Mouse (Mus musculus) layer of hippocampus, adult 18-20 months (tissue): ENCODE data around the gene Mrgpre. TPM values are rescaled to one million over a fixed set of nuclear protein-coding genes. Genes with fewer than 3 reads are reported as not detected.
A peak's percentile ranks its signal among the peaks of the same experiment; 100 is the strongest.

Experiments used
- DNase-seq, 2 experiments: peaks; one replicate each; pipeline ENCODE4 v3.0.0; 2022; ENCODE audit warnings: low spot score in 2 of 2
- long read RNA-seq: library from polyadenylated mRNA; stranded (forward); transcript quantifications from one replicate; pipeline ENCODE4 v2.0.0, GENCODE M21; 2021
- total RNA-seq, 2 experiments: library from RNA; stranded (reverse); gene quantifications; 2 replicates each; pipeline ENCODE4 v1.2.3; 2021

Gene Mrgpre
- 1 to 10 TPM; 5.4 to 6.9 TPM for total RNA-seq
- long read RNA-seq, transcript Mrgpre-201 (2 exons, 3,761 nt), result major isoform, 6 of 8 reads
- long read RNA-seq, partial matches to known transcripts, result 0 of 8 reads
- long read RNA-seq, other reads (novel, unspliced or antisense), result 2 of 8 reads

DNA sequence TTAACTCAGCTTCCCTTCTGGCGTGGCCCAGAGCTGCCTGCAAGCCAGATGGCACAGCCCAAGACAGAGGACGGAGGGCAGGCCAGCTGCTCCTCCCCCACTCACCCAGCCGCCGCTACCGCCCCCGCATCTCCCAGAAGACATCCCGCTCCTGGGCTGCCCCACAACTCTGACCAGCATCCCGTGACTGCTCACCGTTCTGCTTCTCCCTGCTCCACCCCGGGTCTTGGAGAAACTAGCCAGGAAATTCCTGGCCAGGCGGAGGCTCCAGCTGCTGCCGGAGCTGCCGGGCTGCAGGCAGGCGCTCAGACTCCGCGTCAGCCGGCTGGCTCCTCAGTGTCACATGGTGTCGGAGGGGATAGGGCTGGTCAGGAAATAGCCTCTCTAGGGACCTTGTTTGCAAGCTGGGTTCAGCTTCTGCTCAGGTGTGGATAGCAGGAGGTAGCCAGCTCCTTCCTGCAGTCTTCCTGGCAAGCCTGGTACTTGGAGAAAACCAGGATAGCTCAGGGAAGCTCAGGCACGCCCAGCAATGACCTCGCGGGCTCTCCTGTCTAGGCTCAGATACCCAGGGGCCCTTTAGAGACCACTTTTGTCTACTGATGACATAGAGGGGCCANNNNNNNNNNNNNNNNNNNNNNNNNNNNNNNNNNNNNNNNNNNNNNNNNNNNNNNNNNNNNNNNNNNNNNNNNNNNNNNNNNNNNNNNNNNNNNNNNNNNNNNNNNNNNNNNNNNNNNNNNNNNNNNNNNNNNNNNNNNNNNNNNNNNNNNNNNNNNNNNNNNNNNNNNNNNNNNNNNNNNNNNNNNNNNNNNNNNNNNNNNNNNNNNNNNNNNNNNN, at the start of gene Mrgpre:
Gene Mrgpre, minus strand, starts transcription at position 505 of the 834 bp plus-strand sequence.
- DNase-seq, result peak; percentile 50 to 56

DNA sequence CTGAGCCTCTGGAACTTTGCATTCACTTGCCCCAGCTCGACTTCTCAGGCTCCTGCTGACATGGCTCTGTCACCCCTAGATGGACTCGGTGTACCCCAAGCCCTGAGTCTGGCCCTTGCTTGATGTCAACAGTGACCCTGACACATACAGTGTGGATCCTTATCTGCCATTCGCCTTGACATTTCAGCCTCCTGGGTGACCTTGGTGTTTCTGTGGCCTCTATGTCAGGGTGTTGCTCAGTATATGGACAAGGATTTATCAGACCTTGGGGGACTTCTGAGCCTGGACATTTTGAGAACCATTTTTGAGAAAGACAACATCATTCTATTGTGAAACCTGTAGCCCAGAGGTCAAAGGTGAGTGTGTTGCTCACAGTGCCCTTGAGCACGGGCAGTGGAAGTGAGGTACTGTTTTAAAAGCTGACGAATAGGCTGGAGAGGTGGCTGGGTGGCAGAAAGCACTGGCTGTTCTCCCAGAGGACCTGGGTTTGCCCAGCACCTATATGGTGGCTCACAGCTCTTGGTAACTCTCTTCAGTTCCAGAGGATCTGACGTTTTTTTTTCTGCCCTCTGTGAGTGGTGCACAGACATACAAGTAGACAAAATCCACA, 49.4 kb upstream of the Mrgpre start:
- DNase-seq, result no peak

DNA sequence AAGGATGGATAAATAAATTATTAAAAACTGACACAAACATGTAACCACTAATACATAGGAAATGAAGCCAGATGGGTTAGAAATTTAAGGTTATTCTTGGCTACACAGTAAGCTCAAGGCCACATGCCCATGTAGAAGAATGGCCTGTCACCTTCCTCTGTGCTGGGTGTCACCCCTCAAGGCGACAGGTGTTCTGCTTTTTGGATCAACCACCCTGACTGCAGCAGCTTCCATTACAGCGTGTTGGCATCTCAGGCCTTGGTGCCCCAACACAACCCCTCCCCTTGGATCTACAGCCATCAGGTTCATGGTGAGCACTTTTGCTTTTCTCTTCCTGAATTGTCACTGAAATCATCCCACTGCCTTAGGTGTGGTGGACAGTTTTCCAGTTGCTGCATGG, 48.3 kb upstream of the Mrgpre start:
- no peak for DNase-seq

DNA sequence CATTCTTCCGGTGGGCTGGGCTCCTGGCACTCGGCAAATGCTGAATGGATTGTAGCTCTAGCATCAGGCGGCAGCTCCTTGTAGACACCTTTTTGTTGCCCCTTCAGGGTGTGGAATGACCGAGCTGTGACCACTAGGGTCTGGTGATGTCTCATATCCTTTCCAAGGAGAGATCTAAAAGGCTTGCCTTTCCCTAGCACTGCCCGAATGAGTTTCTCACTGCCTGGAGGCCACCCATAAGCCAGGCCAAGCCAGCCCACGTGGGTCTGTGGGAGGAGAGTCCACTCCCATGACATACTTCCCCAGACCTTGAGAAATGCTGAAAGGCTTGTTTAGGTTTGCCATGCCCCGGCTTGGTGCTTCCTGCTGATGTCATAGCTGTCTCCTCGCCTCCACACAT, 47.9 kb upstream of the Mrgpre start:
- no peak for DNase-seq

DNA sequence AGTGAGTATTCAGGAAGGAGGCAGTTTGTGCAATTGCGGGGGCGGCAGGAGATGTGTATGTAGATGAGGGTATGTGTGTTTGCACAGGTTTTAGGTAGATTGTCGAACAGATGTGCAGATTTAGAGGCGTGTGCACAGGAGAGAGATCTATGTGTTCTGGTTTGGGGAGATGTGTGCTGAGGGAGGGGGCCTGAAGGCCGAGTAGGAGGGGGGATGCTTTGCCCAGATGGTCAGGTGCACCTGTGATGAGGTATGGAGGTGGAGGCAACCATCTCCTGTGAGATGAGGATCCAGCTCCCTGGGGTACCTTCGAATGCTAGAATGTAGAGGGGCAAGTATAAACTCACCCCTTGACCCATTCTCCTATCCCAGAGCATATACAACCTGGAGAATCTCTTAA, 46.1 kb upstream of the Mrgpre start:
- DNase-seq, result no peak

DNA sequence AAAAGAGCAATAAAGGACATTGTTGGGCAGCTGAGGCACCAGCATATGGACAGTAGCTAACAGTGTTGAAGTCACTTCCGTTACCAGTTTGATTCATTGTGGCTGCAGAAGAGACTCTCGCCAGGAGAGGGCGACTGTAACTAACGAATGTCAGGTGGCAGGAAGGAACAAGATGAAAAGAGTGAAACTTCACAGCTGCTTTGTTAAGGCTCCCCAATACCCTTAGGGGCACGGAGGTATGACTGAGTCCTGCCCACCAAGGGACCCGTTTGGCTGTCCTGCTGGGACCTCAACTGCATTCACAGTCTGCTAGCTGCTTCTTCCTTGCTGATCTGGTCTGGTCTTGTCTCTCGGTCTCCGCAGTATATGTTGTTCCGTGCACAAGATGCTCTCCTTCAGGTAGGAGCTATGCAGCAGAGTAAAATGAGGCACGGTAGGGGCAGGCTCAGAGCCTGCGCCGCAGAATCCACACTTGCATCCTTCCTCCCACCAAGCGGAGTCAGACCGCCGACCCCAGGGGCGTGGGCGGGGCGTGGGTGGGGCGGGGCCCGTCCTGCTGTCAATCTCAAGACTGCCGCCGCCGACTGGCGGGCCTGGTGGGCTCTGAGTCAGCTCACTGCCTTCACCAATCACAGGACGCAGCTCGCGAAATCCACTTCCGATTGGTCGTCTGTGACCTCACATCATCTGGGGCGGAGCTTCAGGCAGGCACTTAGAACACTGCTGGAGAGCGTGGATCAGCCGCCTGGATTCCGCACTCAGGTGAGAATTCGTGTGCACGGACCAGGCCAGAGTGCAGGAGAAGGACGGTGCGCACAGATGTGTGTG, 45.4 kb upstream of the Mrgpre start:
- DNase-seq, result peak; percentile 93 to 98

DNA sequence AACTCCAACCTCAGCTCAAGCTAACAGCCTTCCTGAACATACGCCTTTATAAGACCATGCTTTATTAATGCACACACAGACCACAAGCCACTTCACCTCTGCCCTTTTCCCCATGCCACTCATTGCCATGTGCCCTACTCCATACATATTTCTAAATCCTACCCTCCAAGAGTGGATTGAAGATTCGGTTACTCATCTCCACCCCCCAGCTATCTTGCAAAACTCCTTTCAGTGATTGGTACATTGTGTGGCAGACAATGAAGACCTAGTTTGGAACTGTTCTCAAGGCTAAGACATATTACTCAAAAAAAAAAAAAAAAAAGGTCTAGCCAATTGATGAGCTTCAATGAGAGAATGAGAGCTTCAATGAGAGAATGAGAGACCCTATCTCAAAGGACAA, 42.7 kb upstream of the Mrgpre start:
- DNase-seq, result no peak

DNA sequence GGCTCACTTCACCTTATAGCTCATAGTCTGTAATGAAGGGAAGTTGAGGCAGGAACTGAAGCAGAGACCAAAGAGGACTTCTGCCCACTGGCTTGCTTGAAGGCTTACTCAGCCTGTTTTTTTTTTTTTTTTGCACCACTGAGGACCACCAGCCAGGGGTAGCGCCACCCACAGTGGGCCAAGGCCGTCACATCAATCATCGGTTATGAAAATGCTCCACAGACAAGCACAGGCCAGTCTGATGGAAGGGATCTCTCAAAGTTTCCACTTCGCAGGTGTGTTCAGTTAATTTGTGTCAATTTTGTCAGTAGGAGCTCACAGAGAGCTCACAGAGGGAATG, 38.9 kb upstream of the Mrgpre start:
- DNase-seq, result no peak

DNA sequence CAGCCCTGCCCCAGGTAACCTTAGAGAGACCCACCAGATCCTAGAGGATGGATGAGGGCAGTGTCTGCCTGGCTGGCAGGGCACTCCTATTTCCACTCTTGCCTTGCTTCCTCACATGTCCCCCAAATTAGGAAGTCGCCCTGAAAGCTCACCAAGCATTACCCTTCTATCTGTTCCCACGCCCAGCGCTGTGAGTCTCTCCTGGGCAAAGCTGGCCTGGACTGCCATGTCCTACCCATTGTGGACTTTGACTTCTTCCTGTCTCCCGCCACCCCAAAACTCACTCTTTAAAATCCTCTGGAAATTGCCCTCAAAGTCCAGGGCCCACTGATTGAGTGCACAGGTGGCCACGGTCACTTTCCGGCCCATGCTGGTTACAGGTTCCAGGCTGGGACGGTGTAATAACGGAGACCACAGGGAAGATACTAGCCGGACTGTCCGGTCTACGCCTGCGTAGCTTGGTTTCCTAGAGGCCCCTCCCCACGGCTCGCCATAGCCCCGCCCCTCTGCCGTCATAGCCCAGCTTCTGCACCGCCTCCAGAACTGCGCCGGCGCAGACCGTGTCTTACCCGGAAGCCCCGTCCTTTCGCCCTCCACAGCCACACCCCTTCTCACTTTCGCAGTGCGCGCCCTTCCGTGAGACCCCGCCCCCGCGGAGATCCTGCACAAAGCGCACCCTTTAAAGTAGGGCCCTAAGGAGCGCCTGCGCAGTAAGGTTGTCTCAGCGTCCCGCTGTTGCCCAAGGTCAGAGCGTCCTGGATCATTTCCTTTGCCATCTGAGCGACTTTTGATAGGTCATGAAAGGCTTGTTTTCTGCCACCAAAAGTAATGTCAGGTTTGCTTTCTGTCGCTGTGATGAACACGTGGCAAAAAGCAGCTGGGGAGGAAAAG, 38.3 kb upstream of the Mrgpre start, which contains the start of the genes Nadsyn1 and Dhcr7:
Gene Nadsyn1, minus strand, starts transcription at position 475 of the 891 bp plus-strand sequence.
Gene Dhcr7, plus strand, starts transcription at position 771 of the 891 bp plus-strand sequence.
- peak; percentile 99 for DNase-seq

DNA sequence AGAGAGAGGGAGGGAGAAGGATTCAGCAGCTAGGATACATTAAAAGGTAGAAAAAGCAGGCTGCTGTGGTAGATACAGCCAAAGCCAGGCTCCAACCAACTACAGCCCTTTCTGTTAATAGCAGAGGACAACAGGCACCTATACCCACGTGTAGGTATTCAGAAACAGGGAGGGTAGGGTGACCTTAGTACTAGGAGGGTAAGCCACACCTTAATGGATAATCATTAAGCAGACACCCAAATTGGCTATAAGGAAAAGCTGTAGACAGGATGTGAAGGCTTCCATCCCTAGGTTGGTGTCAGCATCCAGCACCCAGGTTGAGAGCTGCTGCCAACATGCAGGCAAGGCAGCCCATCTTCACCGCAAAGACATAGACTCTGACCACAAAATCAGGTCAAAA, 36.9 kb upstream of the Mrgpre start:
- DNase-seq, result no peak

DNA sequence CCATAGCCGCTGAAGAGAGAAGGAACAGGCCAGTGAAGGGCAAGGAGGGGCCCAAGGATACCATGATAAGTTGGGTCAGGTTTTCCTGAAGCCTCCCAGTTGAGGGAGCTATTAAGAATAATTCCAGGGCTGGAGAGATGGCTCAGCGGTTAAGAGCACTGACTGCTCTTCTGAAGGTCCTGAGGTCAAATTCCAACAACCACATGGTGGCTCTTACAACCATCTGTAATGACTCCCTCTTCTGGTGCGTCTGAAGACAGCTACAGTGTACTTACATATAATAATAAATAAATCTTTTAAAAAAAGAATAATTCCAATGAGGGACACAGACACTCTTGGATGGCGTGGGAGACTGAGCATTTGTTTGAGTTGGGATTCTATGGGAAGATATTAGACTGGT, 34.9 kb upstream of the Mrgpre start:
- no peak for DNase-seq

DNA sequence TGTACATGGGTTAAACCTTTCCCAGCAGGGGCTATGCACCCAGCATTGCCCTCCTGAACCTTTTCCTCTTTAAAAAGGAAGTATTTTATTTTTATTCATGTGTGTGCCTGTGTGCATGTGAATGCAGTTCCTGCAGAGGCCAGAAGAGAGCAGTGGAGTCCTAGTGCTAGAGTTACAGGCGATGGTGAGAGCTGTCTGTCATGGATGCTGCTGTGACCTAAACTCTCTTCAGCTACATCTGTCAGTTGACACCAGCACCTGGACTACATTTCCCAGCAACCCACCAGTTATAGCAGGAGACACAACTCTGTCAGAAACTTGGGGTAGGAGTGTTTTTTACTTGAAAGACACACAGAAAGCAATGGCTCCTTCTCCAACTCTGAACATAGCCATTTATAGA, 24.6 kb upstream of the Mrgpre start:
- no peak for DNase-seq

DNA sequence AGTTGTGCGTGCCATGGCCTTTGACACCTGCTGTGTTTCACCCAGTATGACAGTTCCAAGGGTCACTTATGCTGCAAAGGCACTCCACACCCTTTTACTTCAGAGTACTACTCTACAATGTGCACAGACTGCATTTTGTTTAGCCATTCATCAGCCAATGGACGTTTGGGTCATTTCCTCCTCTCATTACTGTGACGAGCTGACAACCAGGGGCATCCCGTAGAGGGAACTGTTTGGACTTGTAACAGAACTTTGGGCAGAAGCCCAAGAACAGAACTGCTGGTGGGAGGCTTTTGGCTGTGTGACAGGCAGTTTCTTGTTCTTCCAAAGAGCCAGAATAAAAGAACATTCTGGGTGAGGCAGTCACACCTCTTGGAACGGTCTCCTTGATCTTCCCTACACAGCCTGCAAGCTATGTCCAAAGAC, 20.9 kb upstream of the Mrgpre start:
- peak; percentile 52 to 78 for DNase-seq

DNA sequence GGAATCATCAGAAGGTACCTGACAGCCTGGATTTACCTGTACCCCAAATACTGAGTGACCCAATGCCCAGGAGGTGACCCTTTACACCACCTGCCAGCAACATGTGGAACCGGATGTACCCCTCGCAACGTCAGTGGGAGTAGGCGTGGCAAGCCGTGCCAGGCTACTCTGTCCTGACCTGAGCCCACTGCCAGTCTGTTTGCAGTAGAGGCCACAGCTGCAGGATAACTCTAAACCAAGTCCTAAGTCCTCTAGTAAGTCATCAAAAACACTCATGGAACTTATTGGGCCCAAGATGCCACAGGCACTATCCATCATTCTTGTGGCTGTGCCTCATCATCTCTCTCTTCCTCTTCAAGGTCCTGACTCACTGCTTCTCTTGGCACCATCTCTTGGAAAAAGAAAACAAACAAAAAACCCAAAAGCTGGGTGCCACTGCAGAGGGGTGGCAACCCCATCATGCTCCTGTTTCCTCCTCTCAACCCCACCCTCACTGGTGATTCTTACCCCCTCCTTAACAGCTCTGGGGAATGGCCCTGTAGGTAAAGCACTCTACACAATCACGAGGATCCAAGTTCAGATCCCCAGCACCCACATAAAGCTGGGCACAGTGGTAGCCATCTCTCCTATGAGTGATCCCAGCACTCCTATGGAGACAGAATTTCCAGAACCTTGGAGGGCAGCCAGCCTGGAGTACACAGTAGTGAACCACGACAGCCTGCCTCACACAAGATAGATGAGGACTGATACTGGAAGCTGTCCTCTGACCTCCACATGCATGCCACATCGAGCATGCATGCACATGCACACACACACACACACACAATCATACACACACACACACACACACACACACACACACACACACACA, 17.1 kb upstream of the Mrgpre start:
- no peak for DNase-seq

DNA sequence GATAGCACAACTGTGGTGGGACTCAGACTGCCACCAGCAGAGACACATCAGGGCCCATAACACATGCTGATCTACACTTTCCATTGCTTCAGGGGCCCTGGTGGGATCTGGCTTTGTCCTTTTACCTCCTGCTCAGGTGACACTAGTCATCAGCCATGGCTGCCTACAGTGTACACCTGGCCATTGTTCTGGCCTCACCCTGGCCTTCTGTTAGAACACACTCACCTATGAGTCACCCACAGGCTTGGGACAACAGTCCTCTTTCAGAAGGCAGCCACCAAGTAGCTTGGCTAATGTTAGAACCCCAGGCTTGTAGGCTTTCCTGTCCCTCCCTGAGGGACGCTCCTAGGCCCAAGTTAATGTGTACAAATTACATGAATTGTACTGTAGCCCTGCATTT, 16.5 kb upstream of the Mrgpre start:
- no peak for DNase-seq

DNA sequence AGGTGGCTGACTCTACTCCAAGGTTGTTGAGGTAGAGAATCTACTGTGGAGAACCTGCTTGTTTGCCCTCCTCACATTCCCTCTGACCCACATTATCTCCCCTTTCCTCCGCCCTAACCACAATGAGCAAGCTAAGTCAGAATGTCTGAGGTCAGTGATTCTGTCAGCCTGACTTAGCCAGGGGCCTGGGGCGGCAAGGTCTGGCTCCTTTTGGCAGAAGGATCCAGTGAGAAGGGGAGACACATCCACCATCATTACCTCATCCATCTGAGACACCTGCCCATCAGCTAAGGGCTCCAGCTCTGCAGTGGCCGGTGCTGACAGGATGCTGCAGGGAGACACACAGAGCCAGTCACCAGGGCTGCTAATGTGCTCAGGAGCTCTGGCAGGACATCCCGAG, 14.5 kb upstream of the Mrgpre start:
- DNase-seq, result no peak

DNA sequence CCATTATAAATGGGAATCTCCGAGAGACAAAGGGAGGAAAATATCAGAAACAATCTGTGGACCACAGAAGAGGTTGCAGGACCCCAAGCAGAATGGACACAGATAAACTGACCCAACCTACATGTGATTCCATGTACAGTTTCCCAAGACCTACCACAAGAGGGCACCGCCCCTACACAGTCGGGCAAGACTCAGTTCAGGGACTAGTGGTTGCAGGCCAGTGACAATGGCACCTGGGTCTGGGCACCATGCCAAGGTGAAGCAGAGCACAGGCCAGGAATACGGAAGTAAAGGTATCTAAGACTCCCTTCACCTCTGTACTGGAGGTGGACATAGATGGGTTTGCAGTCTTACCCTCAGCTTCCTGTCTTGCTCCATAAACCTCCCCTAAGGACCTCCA, 8.8 kb upstream of the Mrgpre start:
- DNase-seq, result no peak

DNA sequence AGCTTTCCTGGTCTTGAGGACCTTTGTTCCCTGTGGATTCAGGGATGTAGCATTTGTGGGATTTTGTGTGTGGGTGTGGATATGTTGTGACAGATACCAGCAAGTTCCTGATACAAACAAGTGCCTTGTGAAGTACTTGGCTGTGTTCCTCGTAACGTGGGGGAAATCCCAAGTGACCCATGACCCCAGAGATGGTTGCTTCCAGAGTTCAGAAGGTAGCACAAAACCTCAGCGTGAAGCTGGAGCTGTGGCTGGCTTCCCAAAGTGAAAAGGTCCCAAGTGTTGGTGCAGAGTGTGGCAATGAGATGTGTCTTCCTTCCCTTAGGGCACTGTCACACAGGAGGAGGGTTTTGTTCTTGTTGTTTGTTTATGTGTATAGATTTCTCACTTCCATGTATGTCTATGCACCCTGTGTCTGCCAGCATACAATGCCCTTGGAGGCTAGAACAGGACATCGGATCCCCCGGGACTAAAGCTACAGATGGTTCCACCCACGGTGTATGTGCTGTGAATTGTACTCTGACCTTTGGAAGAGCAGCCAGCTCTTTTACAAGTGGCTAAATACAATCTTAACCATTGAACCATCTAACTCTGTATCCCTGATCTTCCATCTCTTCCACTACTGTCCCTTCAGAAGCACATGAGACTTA, 8.2 kb upstream of the Mrgpre start:
- DNase-seq, result no peak

DNA sequence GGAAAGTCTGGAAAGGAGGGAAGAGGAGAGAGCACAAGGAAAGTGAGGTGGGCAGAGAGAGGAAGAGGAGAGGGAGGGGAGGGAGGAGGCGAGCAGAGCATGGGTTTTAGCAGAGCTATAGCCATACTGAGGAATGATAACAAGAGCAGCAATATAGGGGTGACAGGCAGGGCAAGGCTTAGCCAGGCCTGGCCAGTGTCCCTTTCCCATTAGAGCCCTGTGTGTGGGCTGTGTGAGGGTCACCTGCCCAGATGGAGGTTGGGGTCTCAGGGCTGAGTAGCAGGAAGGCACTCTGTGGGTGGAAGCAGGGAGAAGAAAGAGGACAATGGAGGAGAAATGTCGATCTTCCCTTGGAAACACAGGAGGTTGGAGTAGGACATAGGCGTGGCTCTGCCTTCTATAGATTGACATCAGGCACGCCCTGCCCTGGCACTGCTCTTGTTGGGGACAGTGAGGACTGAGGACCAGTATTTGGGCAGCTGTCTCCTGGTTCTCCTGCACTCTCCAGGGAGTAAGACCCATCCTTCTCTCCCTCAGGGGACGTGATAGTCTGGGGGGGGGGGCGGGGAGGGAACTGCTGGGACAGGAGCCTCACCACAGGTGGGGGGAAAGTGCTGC, 813 bp downstream of the Mrgpre start:
- DNase-seq, result no peak
